15 mouse cellular contexts compared by ENCODE assay signal in genomic region chr11:35707431-35707830, GRCm38 (mm10).
"Had no signal": no experiment of that assay in that cellular context is flagged by ENCODE, and none has a peak within 500 bp of the region (broad histone marks: within the 10 kb centered on the region; RNA-seq: fewer than 3 reads in every experiment).

No protein-coding gene starts in this region.

- H3K9ac ChIP-seq: liver, embryonic 13.5 days; stomach, embryonic 15.5 days had no signal

- H3K4me3 ChIP-seq: left cerebral cortex, adult 2 months; liver, embryonic 13.5 days; stomach, embryonic 15.5 days had no signal

- H3K27me3 ChIP-seq: liver, embryonic 13.5 days; stomach, embryonic 15.5 days had no signal

- H3K9me3 ChIP-seq: stomach, embryonic 15.5 days had no signal

- H3K4me2 ChIP-seq: liver, embryonic 13.5 days; midbrain, embryonic 11.5 days; stomach, embryonic 15.5 days had no signal

- DNase-seq: kidney, adult 18-20 months; kidney, postnatal 10 days; kidney, postnatal 36 days; layer of hippocampus, postnatal 36 days; liver, embryonic 13.5 days; lung, adult 2 months; lung, postnatal 14 days; lung, postnatal 4 days; midbrain, embryonic 14.5 days; right cerebral cortex, postnatal 25 days; spleen, adult 18-20 months; thymus, postnatal 25 days had no signal

- H3K27ac ChIP-seq: left cerebral cortex, adult 2 months; liver, embryonic 13.5 days; stomach, embryonic 15.5 days had no signal

- H3K4me1 ChIP-seq: liver, embryonic 13.5 days; stomach, embryonic 15.5 days had no signal
